Mouse (Mus musculus): ENCODE data around the gene Olfr1370. TPM values are rescaled to one million over a fixed set of nuclear protein-coding genes. Genes with fewer than 3 reads are reported as not detected.
"Not testable (repeated sequence)": the region's sequence is repeated elsewhere in the genome, so short reads cannot be mapped to it uniquely, and the experiment has no call there.

Gene Olfr1370
- not detected for total RNA-seq (2022)

GRCm38 (mm10) chr13:21074847-21075246, at the start of gene Olfr1370:
Gene Olfr1370, minus strand, starts transcription at chr13:21074947.
- no peak for DNase-seq (ENCODE audit: low spot score in 2 of 2)

- DNase-seq (ENCODE audit: low spot score in 2 of 2), result no peak
These were observed 39.4 kb upstream of the Olfr1370 start for GRCm38 (mm10) chr13:21114121-21114520.

- DNase-seq (ENCODE audit: low spot score in 2 of 2), result not testable (repeated sequence)
These were observed 36.4 kb upstream of the Olfr1370 start, which contains the start of gene Olfr1369-ps1 for GRCm38 (mm10) chr13:21111183-21111582. Gene Olfr1369-ps1, plus strand, starts transcription at chr13:21111483.

- no peak for DNase-seq (ENCODE audit: low spot score in 2 of 2)
These were observed 35.7 kb upstream of the Olfr1370 start for GRCm38 (mm10) chr13:21110441-21110840.

GRCm38 (mm10) chr13:21109759-21110158, 35.0 kb upstream of the Olfr1370 start:
- no peak for DNase-seq (ENCODE audit: low spot score in 2 of 2)

- DNase-seq (ENCODE audit: low spot score in 2 of 2), result no peak
These were observed 7.9 kb upstream of the Olfr1370 start for GRCm38 (mm10) chr13:21082686-21083085.

- DNase-seq (ENCODE audit: low spot score in 2 of 2), result no peak
These were observed 8.7 kb downstream of the Olfr1370 start for GRCm38 (mm10) chr13:21066021-21066420.

GRCm38 (mm10) chr13:21050118-21050517, 24.6 kb downstream of the Olfr1370 start:
- DNase-seq (ENCODE audit: low spot score in 2 of 2), result no peak

GRCm38 (mm10) chr13:21040589-21041199, 34.1 kb downstream of the Olfr1370 start:
- no peak for DNase-seq (ENCODE audit: low spot score in 2 of 2)

GRCm38 (mm10) chr13:21035981-21036380, 38.8 kb downstream of the Olfr1370 start:
- no peak for DNase-seq (ENCODE audit: low spot score in 2 of 2)

GRCm38 (mm10) chr13:21035011-21035410, 39.7 kb downstream of the Olfr1370 start:
- no peak for DNase-seq (ENCODE audit: low spot score in 2 of 2)

GRCm38 (mm10) chr13:21033176-21033575, 41.6 kb downstream of the Olfr1370 start:
- DNase-seq (ENCODE audit: low spot score in 2 of 2), result peak; percentile 6 to 21

GRCm38 (mm10) chr13:21024831-21025230, 49.9 kb downstream of the Olfr1370 start:
- no peak for DNase-seq (ENCODE audit: low spot score in 2 of 2)

Other genes starting within 250 kb of the Olfr1370 start
- gene Olfr1369-ps1, start 36.5 kb upstream of the Olfr1370 start, total RNA-seq (2022), result under 1 TPM in 1 of 4 experiments, not detected in 3; 0.08 TPM
- not detected for gene Olfr263, start 54.7 kb upstream of the Olfr1370 start, total RNA-seq (2022)
- not detected for gene Olfr1368, start 70.9 kb upstream of the Olfr1370 start, total RNA-seq (2022)
- gene Trim27, start 104.5 kb upstream of the Olfr1370 start, total RNA-seq (2022), result 10 to 100 TPM; 37.2 to 44.2 (median 40.2) TPM
- not detected for gene Gpx5, start 217.8 kb upstream of the Olfr1370 start, total RNA-seq (2022)
- not detected for gene Gpx6, start 237.2 kb upstream of the Olfr1370 start, total RNA-seq (2022)